Mouse (Mus musculus) forebrain, embryonic 10.5 days (tissue): ENCODE measurements around the gene Nfkbid. TPM values are rescaled to one million over a fixed set of nuclear protein-coding genes. Genes with fewer than 3 reads are reported as not detected.
A peak's percentile ranks its signal among the peaks of the same experiment; 100 is the strongest.

Experiments
- DNase-seq: peaks from one replicate; pipeline ENCODE4 v3.0.0-alpha.2; 2017; ENCODE audit warnings: low spot score; ENCODE audit errors: extremely low spot score
- H3K27ac ChIP-seq: fragments of 300-500 bp; sonication (generic); 2 replicates; pipeline ENCODE4 v1.5.1; 2016; ENCODE audit warnings: mild to moderate bottlenecking
- H3K27me3 ChIP-seq: fragments of 300-500 bp; sonication (generic); 2 replicates; pipeline ENCODE4 v1.6.1; 2016; ENCODE audit warnings: mild to moderate bottlenecking; ENCODE audit not compliant: poor library complexity, severe bottlenecking
- H3K36me3 ChIP-seq: fragments of 300-500 bp; sonication (generic); replicated peaks from 2 replicates; pipeline ENCODE4 v1.6.1; 2016; ENCODE audit warnings: mild to moderate bottlenecking, moderate library complexity
- H3K4me1 ChIP-seq: fragments of 300-500 bp; sonication (generic); 2 replicates; pipeline ENCODE4 v1.6.1; 2016
- H3K4me3 ChIP-seq: fragments of 300-500 bp; sonication (generic); 2 replicates; pipeline ENCODE4 v1.5.1; 2016; ENCODE audit warnings: mild to moderate bottlenecking, moderate library complexity
- H3K9me3 ChIP-seq: fragments of 300-500 bp; sonication (generic); 2 replicates; pipeline ENCODE4 v1.6.1; 2016; ENCODE audit warnings: mild to moderate bottlenecking, moderate library complexity
- WGBS: fragments of 180-500 bp; shearing (Covaris S2); methylation state at CpG from one replicate; pipeline ENCODE4 v1.1.7; 2016; 5-methylcytosine and 5-hydroxymethylcytosine counted together
- polyA plus RNA-seq: library from polyadenylated mRNA; unstranded; fragments of >200 nt; fragmentation: Nextera tagmentation; extraction: Ambion mirVana; gene quantifications from 2 replicates; pipeline ENCODE4 v1.2.1, GENCODE M21; 2016

The Nfkbid gene
- 1.3 and 1.5 TPM in 2 replicates for polyA plus RNA-seq

GRCm38 (mm10) chr7:30421175-30421889, at the start of gene Nfkbid:
Nfkbid (plus strand) TSS chr7:30421732.
- Histone ChIP-seq H3K9me3 (peaks cover 7% of the 10 kb centered on the region; the same call in 1 of the 2 replicates), H3K4me1 (peaks cover 26% of the 10 kb centered on the region), H3K27me3 (peaks cover 34% of the 10 kb centered on the region), H3K4me3 (peak within 1 kb of the TSS; percentile 75), H3K36me3 (peaks cover 22% of the 10 kb centered on the region), H3K27ac (peak within 1 kb of the TSS; percentile 85)
- DNase-seq, result peak; percentile 40
- 10% methylated on average over 31 of the region's 31 CpGs for WGBS

- 1% methylated on average over 21 of the region's 21 CpGs for WGBS
- Histone ChIP-seq H3K27me3 (no peaks in the 10 kb centered on the region), H3K4me3 (peak overlapping the region; percentile 56), H3K4me1 (peaks cover 8% of the 10 kb centered on the region; the same call in 1 of the 2 replicates), H3K36me3 (no peaks in the 10 kb centered on the region), H3K27ac (peak overlapping the region; percentile 84), H3K9me3 (no peaks in the 10 kb centered on the region)
- DNase-seq, result peak; percentile 93
These were observed 48.0 kb upstream of the Nfkbid start for GRCm38 (mm10) chr7:30373501-30373962.

GRCm38 (mm10) chr7:30380061-30380460, 41.5 kb upstream of the Nfkbid start:
- no peaks in the 10 kb centered on the region for H3K9me3 ChIP-seq
- no peaks in the 10 kb centered on the region for H3K27me3 ChIP-seq
- no peak overlapping the region for H3K4me3 ChIP-seq
- no peaks in the 10 kb centered on the region for H3K4me1 ChIP-seq
- no peak overlapping the region for H3K27ac ChIP-seq
- WGBS, result 65% methylated on average over 5 of the region's 5 CpGs
- H3K36me3 ChIP-seq, result no peaks in the 10 kb centered on the region
- no peak for DNase-seq

GRCm38 (mm10) chr7:30384106-30384505, 37.4 kb upstream of the Nfkbid start:
- 83% methylated on average over 9 of the region's 9 CpGs for WGBS
- H3K36me3 ChIP-seq, result no peaks in the 10 kb centered on the region
- H3K4me3 ChIP-seq, result no peak overlapping the region
- no peaks in the 10 kb centered on the region for H3K4me1 ChIP-seq
- DNase-seq, result no peak
- H3K27ac ChIP-seq, result no peak overlapping the region
- H3K27me3 ChIP-seq, result no peaks in the 10 kb centered on the region
- H3K9me3 ChIP-seq, result no peaks in the 10 kb centered on the region

- no peaks in the 10 kb centered on the region for H3K9me3 ChIP-seq
- H3K4me3 ChIP-seq, result no peak overlapping the region
- no peak overlapping the region for H3K27ac ChIP-seq
- no peaks in the 10 kb centered on the region for H3K4me1 ChIP-seq
- H3K27me3 ChIP-seq, result no peaks in the 10 kb centered on the region
- H3K36me3 ChIP-seq, result no peaks in the 10 kb centered on the region
- WGBS, result 79% methylated on average over 4 of the region's 4 CpGs
- no peak for DNase-seq
These were observed 28.6 kb upstream of the Nfkbid start for GRCm38 (mm10) chr7:30392746-30393520.

GRCm38 (mm10) chr7:30393631-30394030, 27.9 kb upstream of the Nfkbid start:
- Histone ChIP-seq H3K27me3 (no peaks in the 10 kb centered on the region), H3K27ac (0 out of 2 replicates have a peak overlapping the region, but pooled peaks have one; percentile 5), H3K4me3 (no peak overlapping the region), H3K9me3 (no peaks in the 10 kb centered on the region), H3K36me3 (no peaks in the 10 kb centered on the region), H3K4me1 (no peaks in the 10 kb centered on the region)
- 88% methylated on average over 4 of the region's 4 CpGs for WGBS
- no peak for DNase-seq

- no peak for DNase-seq
- 63% methylated on average over 11 of the region's 11 CpGs for WGBS
- Histone ChIP-seq H3K27me3 (no peaks in the 10 kb centered on the region), H3K4me1 (no peaks in the 10 kb centered on the region), H3K36me3 (no peaks in the 10 kb centered on the region), H3K9me3 (no peaks in the 10 kb centered on the region), H3K4me3 (no peak overlapping the region), H3K27ac (no peak overlapping the region)
These were observed 27.2 kb upstream of the Nfkbid start for GRCm38 (mm10) chr7:30394379-30394778.

GRCm38 (mm10) chr7:30394871-30395270, 26.7 kb upstream of the Nfkbid start:
- DNase-seq, result no peak
- H3K9me3 ChIP-seq, result no peaks in the 10 kb centered on the region
- H3K27me3 ChIP-seq, result no peaks in the 10 kb centered on the region
- H3K4me3 ChIP-seq, result no peak overlapping the region
- no peak overlapping the region for H3K27ac ChIP-seq
- WGBS, result 44% methylated on average over 2 of the region's 2 CpGs
- no peaks in the 10 kb centered on the region for H3K4me1 ChIP-seq
- no peaks in the 10 kb centered on the region for H3K36me3 ChIP-seq

GRCm38 (mm10) chr7:30399671-30400070, 21.9 kb upstream of the Nfkbid start:
- DNase-seq, result no peak
- no peaks in the 10 kb centered on the region for H3K4me1 ChIP-seq

GRCm38 (mm10) chr7:30402343-30402742, 19.2 kb upstream of the Nfkbid start:
- no peak for DNase-seq
- Histone ChIP-seq H3K27me3 (no peaks in the 10 kb centered on the region), H3K4me3 (no peak overlapping the region), H3K36me3 (no peaks in the 10 kb centered on the region), H3K9me3 (no peaks in the 10 kb centered on the region), H3K27ac (no peak overlapping the region), H3K4me1 (no peaks in the 10 kb centered on the region)
- WGBS, result 74% methylated on average over 4 of the region's 4 CpGs

More at GRCm38 (mm10) chr7:30399671-30400070, 21.9 kb upstream of the Nfkbid start:
- no peak overlapping the region for H3K4me3 ChIP-seq
- no peaks in the 10 kb centered on the region for H3K36me3 ChIP-seq
- H3K27ac ChIP-seq, result no peak overlapping the region
- 62% methylated on average over 7 of the region's 7 CpGs for WGBS
- H3K9me3 ChIP-seq, result no peaks in the 10 kb centered on the region
- H3K27me3 ChIP-seq, result no peaks in the 10 kb centered on the region

GRCm38 (mm10) chr7:30408639-30409038, 12.9 kb upstream of the Nfkbid start:
- Histone ChIP-seq H3K4me1 (no peaks in the 10 kb centered on the region), H3K36me3 (no peaks in the 10 kb centered on the region), H3K27me3 (no peaks in the 10 kb centered on the region), H3K4me3 (no peak overlapping the region), H3K9me3 (no peaks in the 10 kb centered on the region), H3K27ac (no peak overlapping the region)
- DNase-seq, result no peak
- WGBS, result 90% methylated on average over 3 of the region's 3 CpGs

GRCm38 (mm10) chr7:30409789-30410188, 11.7 kb upstream of the Nfkbid start:
- H3K9me3 ChIP-seq, result no peaks in the 10 kb centered on the region
- 82% methylated on average over 2 of the region's 2 CpGs for WGBS
- H3K36me3 ChIP-seq, result no peaks in the 10 kb centered on the region
- H3K4me3 ChIP-seq, result no peak overlapping the region
- DNase-seq, result no peak
- no peak overlapping the region for H3K27ac ChIP-seq
- no peaks in the 10 kb centered on the region for H3K27me3 ChIP-seq
- no peaks in the 10 kb centered on the region for H3K4me1 ChIP-seq

- Histone ChIP-seq H3K27ac (no peak overlapping the region), H3K4me3 (no peak overlapping the region), H3K4me1 (no peaks in the 10 kb centered on the region), H3K36me3 (no peaks in the 10 kb centered on the region), H3K27me3 (no peaks in the 10 kb centered on the region), H3K9me3 (no peaks in the 10 kb centered on the region)
- DNase-seq, result no peak
- WGBS, result 83% methylated on average over 3 of the region's 3 CpGs
These were observed 10.5 kb upstream of the Nfkbid start for GRCm38 (mm10) chr7:30411023-30411422.
